Mouse (Mus musculus) cortical plate, adult 2 months (tissue): ENCODE results near the gene Sfxn3.

Source experiments
- CTCF ChIP-seq: fragments of 200-500 bp; IDR thresholded peaks from 2 replicates; pipeline ENCODE4 v1.5.1; 2011; ENCODE audit warnings: mild to moderate bottlenecking, control low read depth, low read length; ENCODE audit not compliant: insufficient read depth; ENCODE audit errors: extremely low read depth
- POLR2A ChIP-seq: fragments of 200-500 bp; IDR thresholded peaks from 2 replicates; pipeline ENCODE4 v1.6.1; 2011; ENCODE audit warnings: mild to moderate bottlenecking, low read length, control low read depth; ENCODE audit not compliant: insufficient read depth; ENCODE audit errors: extremely low read depth

DNA sequence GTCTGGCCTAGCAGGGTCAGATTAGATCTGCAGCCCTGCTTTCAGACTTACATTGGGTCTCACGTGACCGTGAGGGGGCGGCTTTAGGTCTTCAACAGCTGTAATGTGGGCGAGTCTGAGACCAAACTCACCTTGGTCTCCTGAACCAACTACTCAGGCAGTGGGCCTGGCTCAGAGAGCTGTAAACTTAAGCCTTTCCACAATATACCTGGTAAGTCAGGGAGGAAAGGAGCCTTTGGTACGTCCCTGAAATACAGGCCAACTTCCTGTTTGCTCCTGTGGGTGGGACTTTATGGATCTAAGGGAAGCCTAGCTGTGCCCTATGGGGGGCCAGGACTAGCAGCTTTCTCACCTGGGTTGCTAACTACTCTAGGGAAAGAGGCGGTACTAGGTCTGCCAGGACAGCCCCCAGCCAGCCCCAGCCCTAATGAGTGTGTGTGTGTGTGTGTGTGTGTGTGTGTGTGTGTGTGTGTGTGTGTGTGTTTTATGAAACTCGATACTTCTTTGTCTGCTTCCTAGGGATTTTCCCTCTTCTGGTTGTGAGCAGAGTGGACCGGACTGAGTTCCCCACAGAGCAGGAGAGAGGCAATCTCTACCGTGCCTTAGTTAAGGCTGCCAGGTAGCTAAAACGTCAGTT lies 32.9 kb upstream of the Sfxn3 start, which contains the start of gene Lzts2:
- TF ChIP-seq CTCF (no peak), POLR2A (no peak)
